Mouse (Mus musculus): ENCODE data around the gene Itga8. TPM values are rescaled to one million over a fixed set of nuclear protein-coding genes. Genes with fewer than 3 reads are reported as not detected.

Gene Itga8
- polyA plus RNA-seq, 1 experiment, result 0.77 TPM

DNA sequence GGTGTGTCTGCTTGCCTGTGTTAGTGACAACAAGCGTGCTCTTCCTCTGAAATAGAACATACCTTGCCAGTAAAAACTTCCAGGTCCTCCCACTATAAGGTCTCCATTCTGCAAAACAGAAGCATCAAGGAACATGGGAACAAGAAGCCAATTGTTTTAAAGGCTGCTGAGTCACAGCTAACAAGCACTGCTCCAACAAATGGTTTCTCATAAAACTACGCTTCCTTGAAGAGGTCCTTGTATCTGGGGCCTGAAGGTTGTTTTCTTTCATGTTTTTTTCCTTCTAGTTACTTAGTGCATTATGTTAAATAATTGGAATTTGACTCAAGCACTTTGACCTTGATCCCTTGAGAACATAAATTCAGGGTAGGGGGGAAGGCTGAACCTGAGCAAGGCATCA, 45.8 kb downstream of the Itga8 start:
- 98% methylated on average over 2 of the region's 2 CpGs for whole genome bisulfite sequencing
- Histone ChIP-seq H3K4me3 (replicated peaks; ENCODE audit: insufficient read depth, low read depth, low read length) (no peak overlapping the region), H3K27me3 (ENCODE audit: control insufficient read depth, insufficient read depth, low read length) (no peaks in the 10 kb centered on the region), H3K27ac (ENCODE audit: insufficient read depth, low read length) (no peak overlapping the region), H3K4me1 (ENCODE audit: control insufficient read depth, insufficient read depth, low read length) (no peaks in the 10 kb centered on the region)
- no peak for TF ChIP-seq POLR2A (IDR thresholded peaks at IDR 0.05; ENCODE audit: borderline replicate concordance, insufficient read depth, low read length)
- TF ChIP-seq CTCF (IDR thresholded peaks at IDR 0.05; ENCODE audit: borderline replicate concordance, insufficient read depth, low read depth, low read length), result no peak
- no peak for DNase-seq

DNA sequence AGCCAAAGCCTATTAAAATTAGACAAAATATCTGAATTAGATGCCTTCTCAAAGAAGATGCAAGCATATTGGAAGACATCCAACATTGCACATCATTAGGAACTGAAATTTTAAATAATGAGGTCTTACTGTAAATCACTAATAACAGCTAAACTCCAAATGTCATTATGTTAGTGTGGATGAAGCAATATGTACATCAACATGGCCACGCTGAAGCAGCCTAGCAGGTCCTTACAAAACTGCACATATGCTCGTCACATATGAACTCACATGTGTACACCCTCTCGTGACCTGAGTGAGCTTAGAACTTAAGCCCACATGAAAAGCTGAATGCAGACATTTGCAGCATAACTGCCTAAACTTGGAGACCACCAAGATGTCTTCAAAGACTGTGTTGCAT, 66.4 kb downstream of the Itga8 start:
- 95% methylated on average over 3 of the region's 3 CpGs for WGBS
- TF ChIP-seq CTCF (IDR thresholded peaks at IDR 0.05; ENCODE audit: borderline replicate concordance, insufficient read depth, low read depth, low read length) (no peak), POLR2A (IDR thresholded peaks at IDR 0.05; ENCODE audit: borderline replicate concordance, insufficient read depth, low read length) (no peak)

DNA sequence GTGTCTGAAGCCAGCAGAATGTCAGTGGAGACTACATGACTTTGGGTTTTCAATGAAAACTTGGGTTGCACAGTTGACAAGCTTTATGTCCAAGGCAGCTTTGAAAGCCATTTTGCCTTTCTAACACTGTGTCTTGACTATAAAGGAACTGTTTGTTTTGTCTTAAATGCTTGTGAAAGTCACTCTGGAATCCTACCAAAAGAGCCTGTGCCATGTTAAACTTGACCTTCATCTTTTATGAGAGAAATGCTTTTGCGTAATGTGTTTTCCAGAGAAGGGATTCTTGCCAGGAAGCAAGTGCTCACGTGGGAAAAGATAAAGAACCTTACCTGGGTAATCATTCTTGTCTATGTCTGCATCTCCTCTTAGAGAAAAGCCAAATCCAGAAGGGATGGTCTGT, 72.0 kb downstream of the Itga8 start:
- no peak overlapping the region for H3K4me3 ChIP-seq (replicated peaks; ENCODE audit: insufficient read depth, low read depth, low read length)
- no peaks in the 10 kb centered on the region for H3K27me3 ChIP-seq (ENCODE audit: control insufficient read depth, insufficient read depth, low read length)
- TF ChIP-seq POLR2A (IDR thresholded peaks at IDR 0.05; ENCODE audit: borderline replicate concordance, insufficient read depth, low read length) (no peak), CTCF (IDR thresholded peaks at IDR 0.05; ENCODE audit: borderline replicate concordance, insufficient read depth, low read depth, low read length) (no peak)
- 83% methylated on average over 2 of the region's 2 CpGs for WGBS
- DNase-seq, result no peak
- no peak overlapping the region for H3K27ac ChIP-seq (ENCODE audit: insufficient read depth, low read length)
- H3K4me1 ChIP-seq (ENCODE audit: control insufficient read depth, insufficient read depth, low read length), result no peaks in the 10 kb centered on the region

More for the DNA sequence above, 66.4 kb downstream of the Itga8 start:
- H3K27ac ChIP-seq (ENCODE audit: insufficient read depth, low read length), result no peak overlapping the region
- no peak for DNase-seq
- no peaks in the 10 kb centered on the region for H3K4me1 ChIP-seq (ENCODE audit: control insufficient read depth, insufficient read depth, low read length)
- H3K27me3 ChIP-seq (ENCODE audit: control insufficient read depth, insufficient read depth, low read length), result no peaks in the 10 kb centered on the region
- no peak overlapping the region for H3K4me3 ChIP-seq (replicated peaks; ENCODE audit: insufficient read depth, low read depth, low read length)

DNA sequence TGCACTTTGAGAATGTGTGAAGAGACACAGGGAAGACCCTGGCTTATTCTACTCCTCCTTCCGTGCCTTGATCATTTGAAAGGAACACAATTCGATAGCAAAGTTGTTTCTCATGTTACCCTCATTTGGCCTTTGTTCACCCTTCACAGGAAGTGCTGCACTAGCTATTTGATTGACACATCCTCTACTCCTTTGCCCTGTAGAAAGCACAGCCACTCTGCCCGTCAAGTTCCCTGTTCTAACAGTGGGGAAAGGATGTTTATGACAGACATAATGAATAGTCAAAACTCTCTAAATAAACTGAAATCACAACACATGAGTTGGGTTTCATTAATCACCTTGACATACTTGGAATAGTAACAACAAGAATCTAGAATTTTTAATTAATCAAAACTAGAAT, 73.4 kb downstream of the Itga8 start:
- Histone ChIP-seq H3K27ac (ENCODE audit: insufficient read depth, low read length) (no peak overlapping the region), H3K27me3 (ENCODE audit: control insufficient read depth, insufficient read depth, low read length) (no peaks in the 10 kb centered on the region), H3K4me1 (ENCODE audit: control insufficient read depth, insufficient read depth, low read length) (no peaks in the 10 kb centered on the region), H3K4me3 (replicated peaks; ENCODE audit: insufficient read depth, low read depth, low read length) (no peak overlapping the region)
- 60% methylated on average over 3 of the region's 3 CpGs for WGBS
- DNase-seq, result no peak
- no peak for TF ChIP-seq CTCF (IDR thresholded peaks at IDR 0.05; ENCODE audit: borderline replicate concordance, insufficient read depth, low read depth, low read length)
- no peak for TF ChIP-seq POLR2A (IDR thresholded peaks at IDR 0.05; ENCODE audit: borderline replicate concordance, insufficient read depth, low read length)

DNA sequence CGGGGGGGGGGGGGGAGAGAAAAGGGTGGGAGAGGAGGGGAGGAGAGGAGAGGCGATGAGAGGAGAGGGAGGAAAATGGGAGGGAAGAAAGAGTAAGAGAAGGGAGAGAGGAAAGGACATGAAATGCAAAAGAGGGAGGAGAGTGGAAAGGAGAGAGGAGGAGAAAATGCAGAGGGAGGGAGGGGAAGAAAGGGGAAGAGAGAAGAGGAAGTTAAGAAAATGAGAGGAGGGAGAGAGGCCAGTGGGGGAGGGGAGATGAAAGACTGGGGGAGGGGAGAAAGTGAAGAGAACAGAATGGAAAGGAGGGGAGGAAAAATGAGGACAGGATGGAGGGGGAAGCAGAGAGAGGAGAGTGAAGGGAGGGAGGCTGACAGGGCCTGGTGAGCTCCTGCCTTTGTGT, 74.5 kb downstream of the Itga8 start:
- no peak for TF ChIP-seq POLR2A (IDR thresholded peaks at IDR 0.05; ENCODE audit: borderline replicate concordance, insufficient read depth, low read length)
- TF ChIP-seq CTCF (IDR thresholded peaks at IDR 0.05; ENCODE audit: borderline replicate concordance, insufficient read depth, low read depth, low read length), result no peak
- WGBS, result 37% methylated on average over 2 of the region's 2 CpGs
- DNase-seq, result no peak
- Histone ChIP-seq H3K27ac (ENCODE audit: insufficient read depth, low read length) (no peak overlapping the region), H3K4me1 (ENCODE audit: control insufficient read depth, insufficient read depth, low read length) (no peaks in the 10 kb centered on the region), H3K4me3 (replicated peaks; ENCODE audit: insufficient read depth, low read depth, low read length) (no peak overlapping the region), H3K27me3 (ENCODE audit: control insufficient read depth, insufficient read depth, low read length) (no peaks in the 10 kb centered on the region)

DNA sequence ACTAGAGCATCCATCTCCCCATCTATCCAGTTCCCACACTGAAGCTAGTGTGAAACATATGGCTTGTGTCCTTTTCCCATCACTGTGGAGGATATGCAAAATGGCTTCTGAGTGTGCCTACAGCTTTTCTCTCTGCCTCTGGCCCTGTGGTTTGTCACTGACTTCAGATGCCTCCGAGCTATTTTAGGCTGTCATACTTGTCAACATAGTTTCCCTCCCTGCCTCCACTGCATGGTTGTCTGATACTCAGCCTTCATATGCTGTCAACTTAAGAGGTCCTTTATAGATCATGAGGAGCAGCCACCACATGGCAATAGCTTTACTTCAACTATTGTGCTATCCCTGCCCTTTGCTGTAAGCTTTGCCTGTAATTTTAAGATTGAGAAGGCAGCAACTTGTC, 75.4 kb downstream of the Itga8 start:
- H3K27me3 ChIP-seq (ENCODE audit: control insufficient read depth, insufficient read depth, low read length), result no peaks in the 10 kb centered on the region
- H3K4me3 ChIP-seq (replicated peaks; ENCODE audit: insufficient read depth, low read depth, low read length), result no peak overlapping the region
- no peak overlapping the region for H3K27ac ChIP-seq (ENCODE audit: insufficient read depth, low read length)
- H3K4me1 ChIP-seq (ENCODE audit: control insufficient read depth, insufficient read depth, low read length), result no peaks in the 10 kb centered on the region
- 81% methylated on average over 1 of the region's 1 CpGs for WGBS
- TF ChIP-seq POLR2A (IDR thresholded peaks at IDR 0.05; ENCODE audit: borderline replicate concordance, insufficient read depth, low read length), result no peak
- no peak for TF ChIP-seq CTCF (IDR thresholded peaks at IDR 0.05; ENCODE audit: borderline replicate concordance, insufficient read depth, low read depth, low read length)
- DNase-seq, result no peak

DNA sequence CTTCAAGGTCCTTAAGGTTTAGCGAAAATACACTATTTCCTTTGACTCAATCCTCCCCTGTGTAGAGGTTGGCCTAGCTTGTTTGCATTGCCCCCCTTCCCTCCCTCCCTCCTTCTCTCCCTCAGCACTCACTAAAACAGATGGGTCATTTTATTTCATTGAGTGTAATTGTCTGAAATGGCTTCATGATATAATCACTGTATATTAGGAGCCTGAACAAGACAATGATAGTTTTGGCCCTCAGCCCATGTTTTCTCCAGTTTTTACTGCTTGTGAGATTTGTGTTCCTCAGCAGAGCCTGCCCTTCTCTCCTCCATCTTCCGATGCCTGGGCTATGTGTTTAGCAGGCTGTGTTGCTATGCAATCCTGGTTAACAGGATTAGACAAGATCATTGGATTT, 80.1 kb downstream of the Itga8 start:
- 51% methylated on average over 2 of the region's 2 CpGs for WGBS
- Histone ChIP-seq H3K4me1 (ENCODE audit: control insufficient read depth, insufficient read depth, low read length) (no peaks in the 10 kb centered on the region), H3K4me3 (replicated peaks; ENCODE audit: insufficient read depth, low read depth, low read length) (no peak overlapping the region), H3K27me3 (ENCODE audit: control insufficient read depth, insufficient read depth, low read length) (no peaks in the 10 kb centered on the region), H3K27ac (ENCODE audit: insufficient read depth, low read length) (no peak overlapping the region)
- DNase-seq, result no peak
- no peak for TF ChIP-seq CTCF (IDR thresholded peaks at IDR 0.05; ENCODE audit: borderline replicate concordance, insufficient read depth, low read depth, low read length)
- no peak for TF ChIP-seq POLR2A (IDR thresholded peaks at IDR 0.05; ENCODE audit: borderline replicate concordance, insufficient read depth, low read length)

DNA sequence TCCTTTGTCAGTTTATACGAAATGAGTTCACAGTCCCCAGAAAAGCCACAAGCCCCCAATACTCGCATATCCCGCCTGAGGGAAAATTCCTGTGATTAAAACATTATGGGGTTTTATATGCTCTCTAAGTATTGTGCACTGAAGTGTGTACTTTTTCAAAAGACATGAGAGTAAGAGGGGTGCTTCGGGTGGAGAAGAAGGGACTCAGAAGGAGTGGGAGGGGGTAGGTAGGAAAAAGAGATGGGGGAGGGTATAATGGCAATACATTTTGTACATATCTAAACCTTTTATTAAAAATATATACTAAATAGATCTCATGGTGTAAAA, 88.3 kb downstream of the Itga8 start:
- TF ChIP-seq CTCF (IDR thresholded peaks at IDR 0.05; ENCODE audit: borderline replicate concordance, insufficient read depth, low read depth, low read length) (no peak), POLR2A (IDR thresholded peaks at IDR 0.05; ENCODE audit: borderline replicate concordance, insufficient read depth, low read length) (no peak)
- WGBS, result 80% methylated on average over 4 of the region's 4 CpGs
- no peak overlapping the region for H3K27ac ChIP-seq (ENCODE audit: insufficient read depth, low read length)
- H3K4me3 ChIP-seq (replicated peaks; ENCODE audit: insufficient read depth, low read depth, low read length), result no peak overlapping the region
- H3K4me1 ChIP-seq (ENCODE audit: control insufficient read depth, insufficient read depth, low read length), result no peaks in the 10 kb centered on the region
- no peaks in the 10 kb centered on the region for H3K27me3 ChIP-seq (ENCODE audit: control insufficient read depth, insufficient read depth, low read length)
- DNase-seq, result no peak

Data from cerebellum, adult 2 months (tissue).